Mouse (Mus musculus) lung, embryonic 16.5 days (tissue): ENCODE measurements around the gene Lrrn3. TPM values are rescaled to one million over a fixed set of nuclear protein-coding genes. Genes with fewer than 3 reads are reported as not detected.

Experiments
- ATAC-seq: fragments of 200-750 bp; cut with Nextera tagmentation; 2 replicates; pipeline ENCODE4 v1.8.0; 2017; ENCODE audit warnings: low read depth, mild to moderate bottlenecking, moderate library complexity
- H3K27ac ChIP-seq: fragments of 300-500 bp; sonication (generic); 2 replicates; pipeline ENCODE4 v1.5.1; 2014; ENCODE audit warnings: mild to moderate bottlenecking, control low read depth, low read length
- H3K27me3 ChIP-seq: fragments of 300-500 bp; sonication (generic); 2 replicates; pipeline ENCODE4 v1.6.1; 2014; ENCODE audit warnings: low read depth, low read length, mixed read lengths; ENCODE audit not compliant: control insufficient read depth, insufficient read depth
- H3K36me3 ChIP-seq: fragments of 300-500 bp; sonication (generic); 2 replicates; pipeline ENCODE4 v1.6.1; 2014; ENCODE audit warnings: low read length; ENCODE audit not compliant: control insufficient read depth, insufficient read depth
- H3K4me1 ChIP-seq: fragments of 300-500 bp; sonication (generic); replicated peaks from 2 replicates; pipeline ENCODE4 v1.6.1; 2014; ENCODE audit warnings: low read length, mixed read lengths; ENCODE audit not compliant: control insufficient read depth, insufficient read depth
- H3K4me2 ChIP-seq: fragments of 300-500 bp; sonication (generic); 2 replicates; pipeline ENCODE4 v1.6.1; 2014; ENCODE audit warnings: low read depth, low read length, control low read depth
- H3K4me3 ChIP-seq: fragments of 300-500 bp; sonication (generic); 2 replicates; pipeline ENCODE4 v1.5.1; 2014; ENCODE audit warnings: mild to moderate bottlenecking, low read length, control low read depth
- H3K9ac ChIP-seq: fragments of 300-500 bp; sonication (generic); 2 replicates; pipeline ENCODE4 v1.6.1; 2014; ENCODE audit warnings: low read length, control low read depth
- H3K9me3 ChIP-seq: fragments of 300-500 bp; sonication (generic); 2 replicates; pipeline ENCODE4 v1.6.1; 2016; ENCODE audit warnings: low read length; ENCODE audit not compliant: control insufficient read depth
- WGBS: fragments of 180-500 bp; shearing (Covaris S2); extraction: QIAGEN DNeasy Blood & Tissue Kit; methylation state at CpG from one replicate; pipeline ENCODE4 v1.1.7; 2014; 5-methylcytosine and 5-hydroxymethylcytosine counted together
- polyA plus RNA-seq: library from polyadenylated mRNA; unstranded; fragments of >200 nt; fragmentation: Nextera tagmentation; extraction: Ambion mirVana; gene quantifications from 2 replicates; pipeline ENCODE4 v1.2.1, GENCODE M21; 2015

The Lrrn3 gene
- polyA plus RNA-seq, 1 experiment from 2014 or later: 16.3 TPM

- Histone ChIP-seq H3K9me3 (no peaks in the 10 kb centered on the region), H3K4me3 (no peak overlapping the region), H3K4me2 (no peak overlapping the region), H3K36me3 (no peaks in the 10 kb centered on the region), H3K4me1 (no peaks in the 10 kb centered on the region), H3K27me3 (no peaks in the 10 kb centered on the region), H3K9ac (no peak overlapping the region), H3K27ac (no peak overlapping the region)
- no peak for ATAC-seq
- 27% methylated on average over 3 of the region's 3 CpGs for WGBS
Observed at GRCm38 (mm10) chr12:41409431-41409830, 76.8 kb downstream of the Lrrn3 start.

- WGBS: 36% methylated on average over 3 of the region's 3 CpGs
- H3K4me2 ChIP-seq: no peak overlapping the region
- no peak overlapping the region for H3K4me3 ChIP-seq
- ATAC-seq: no peak
- no peak overlapping the region for H3K9ac ChIP-seq
- H3K9me3 ChIP-seq: no peaks in the 10 kb centered on the region
- H3K27me3 ChIP-seq: no peaks in the 10 kb centered on the region
- H3K4me1 ChIP-seq: no peaks in the 10 kb centered on the region
- H3K36me3 ChIP-seq: no peaks in the 10 kb centered on the region
- H3K27ac ChIP-seq: no peak overlapping the region
Observed at GRCm38 (mm10) chr12:41401923-41402322, 84.3 kb downstream of the Lrrn3 start.
